Mouse (Mus musculus) heart, embryonic 12.5 days (tissue): ENCODE measurements around the gene Sdf2l1. TPM values are rescaled to one million over a fixed set of nuclear protein-coding genes. Genes with fewer than 3 reads are reported as not detected.

Experiments
- ATAC-seq: fragments of 200-750 bp; cut with Nextera tagmentation; 2 replicates; pipeline ENCODE4 v1.8.0; 2017; ENCODE audit warnings: moderate TSS enrichment, moderate library complexity; ENCODE audit not compliant: insufficient number of reproducible peaks, low FRiP score
- H3K27ac ChIP-seq: fragments of 300-500 bp; sonication (generic); 2 replicates; pipeline ENCODE4 v1.5.1; 2016; ENCODE audit warnings: mild to moderate bottlenecking, moderate library complexity; ENCODE audit not compliant: poor library complexity, severe bottlenecking
- H3K27me3 ChIP-seq: fragments of 300-500 bp; sonication (generic); replicated peaks from 2 replicates; pipeline ENCODE4 v1.6.1; 2016; ENCODE audit warnings: mild to moderate bottlenecking, moderate library complexity
- H3K36me3 ChIP-seq: fragments of 300-500 bp; sonication (generic); 2 replicates; pipeline ENCODE4 v1.6.1; 2016; ENCODE audit warnings: mild to moderate bottlenecking, moderate library complexity
- H3K4me1 ChIP-seq: fragments of 300-500 bp; sonication (generic); replicated peaks from 2 replicates; pipeline ENCODE4 v1.6.1; 2016; ENCODE audit warnings: mild to moderate bottlenecking
- H3K4me2 ChIP-seq: fragments of 300-500 bp; sonication (generic); 2 replicates; pipeline ENCODE4 v1.6.1; 2016; ENCODE audit warnings: mild to moderate bottlenecking, moderate library complexity
- H3K4me3 ChIP-seq: fragments of 300-500 bp; sonication (generic); 2 replicates; pipeline ENCODE4 v1.5.1; 2016; ENCODE audit warnings: mild to moderate bottlenecking
- H3K9ac ChIP-seq: fragments of 300-500 bp; sonication (generic); 2 replicates; pipeline ENCODE4 v1.6.1; 2016; ENCODE audit warnings: mild to moderate bottlenecking, moderate library complexity
- H3K9me3 ChIP-seq: fragments of 300-500 bp; sonication (generic); replicated peaks from 2 replicates; pipeline ENCODE4 v1.6.1; 2016; ENCODE audit warnings: mild to moderate bottlenecking, moderate library complexity
- WGBS: fragments of 180-500 bp; shearing (Covaris S2); methylation state at CpG from one replicate; pipeline ENCODE4 v1.1.7; 2016; 5-methylcytosine and 5-hydroxymethylcytosine counted together
- microRNA counts: library from miRNA; unstranded; fragments of <30 nt; microRNA quantifications from one replicate; lab custom pipeline; 2017
- microRNA-seq: library from miRNA; unstranded; fragments of <30 nt; microRNA quantifications from one replicate; pipeline ENCODE4, GENCODE M21; 2017
- polyA plus RNA-seq: library from polyadenylated mRNA; unstranded; fragments of >200 nt; fragmentation: Nextera tagmentation; extraction: Ambion mirVana; gene quantifications from 2 replicates; pipeline ENCODE4 v1.2.1, GENCODE M21; 2016

The Sdf2l1 gene
- polyA plus RNA-seq, 1 experiment from 2014 or later: 64.9 TPM

- peaks cover 50% of the 10 kb centered on the region for H3K36me3 ChIP-seq
- ATAC-seq: no peak
Measured at GRCm38 (mm10) chr16:17082121-17082792, 49.9 kb downstream of the Sdf2l1 start.

More at GRCm38 (mm10) chr16:17082121-17082792, 49.9 kb downstream of the Sdf2l1 start:
- H3K4me1 ChIP-seq: peaks cover 15% of the 10 kb centered on the region
- 72% methylated on average over 6 of the region's 6 CpGs for WGBS
- H3K4me3 ChIP-seq: no peak overlapping the region
- H3K4me2 ChIP-seq: no peak overlapping the region
- no peak overlapping the region for H3K27ac ChIP-seq
- H3K27me3 ChIP-seq: no peaks in the 10 kb centered on the region
- H3K9ac ChIP-seq: no peak overlapping the region
- no peaks in the 10 kb centered on the region for H3K9me3 ChIP-seq

MicroRNAs encoded within 50 kb of the gene (microRNA counts, 519-probe panel; counts per million panel counts)
- microRNA mmu-miR-130b (lab: Ali Mortazavi, UCI) (5,779 counts per million, percentile 74 among the panel's probes with 10 or more counts), microRNA mmu-miR-301b (lab: Ali Mortazavi, UCI) (4,399 counts per million, percentile 43 among the panel's probes with 10 or more counts)

Small RNAs within 50 kb of the gene (microRNA-seq; reads per million reads assigned to microRNA genes)
- gene Mir130b: 5,255 reads per million, percentile 92 among the genes with 10 or more reads in this experiment
- gene Mir301b: 100 reads per million, percentile 52 among the genes with 10 or more reads in this experiment

Other genes with a start within 250 kb of the Sdf2l1 start
- 36.1 and 37.6 TPM in 2 replicates for gene Ppm1f, start 235.9 kb downstream of the Sdf2l1 start, polyA plus RNA-seq
- gene Mapk1, start 149.0 kb downstream of the Sdf2l1 start, polyA plus RNA-seq: 133 TPM in 2 replicates
- gene Ypel1, start 62.7 kb downstream of the Sdf2l1 start, polyA plus RNA-seq: 14.4 and 15.4 TPM in 2 replicates
- 101 and 105 TPM in 2 replicates for gene Ppil2, start 21.1 kb downstream of the Sdf2l1 start, polyA plus RNA-seq
- 28.1 and 31.4 TPM in 2 replicates for gene 2610318N02Rik, start 7.2 kb downstream of the Sdf2l1 start, polyA plus RNA-seq
- gene Ydjc, start 12.2 kb upstream of the Sdf2l1 start, polyA plus RNA-seq: 4.6 and 5.4 TPM in 2 replicates
- gene Ccdc116, start 14.8 kb upstream of the Sdf2l1 start, polyA plus RNA-seq: 0.27 and 0.33 TPM in 2 replicates
- gene Ube2l3, start 70.3 kb upstream of the Sdf2l1 start, polyA plus RNA-seq: 310 and 321 TPM in 2 replicates
- 0.24 and 0.26 TPM in 2 replicates for gene Rimbp3, start 76.2 kb upstream of the Sdf2l1 start, polyA plus RNA-seq
- gene Hic2, start 101.2 kb upstream of the Sdf2l1 start, polyA plus RNA-seq: 6.5 and 7.0 TPM in 2 replicates
- gene Tmem191c, start 143.7 kb upstream of the Sdf2l1 start, polyA plus RNA-seq: 8.3 and 9.0 TPM in 2 replicates
- gene Serpind1, start 199.0 kb upstream of the Sdf2l1 start, polyA plus RNA-seq: 0.65 and 2.3 TPM in 2 replicates